Mouse (Mus musculus) adrenal gland, postnatal 36 days (tissue): ENCODE measurements around the gene Fam83b. TPM values are rescaled to one million over a fixed set of nuclear protein-coding genes. Genes with fewer than 3 reads are reported as not detected.
A peak's percentile ranks its signal among the peaks of the same experiment; 100 is the strongest.

Experiments used
- DNase-seq, 2 experiments: peaks; one replicate each; pipeline ENCODE4 v3.0.0; 2021; ENCODE audit warnings: mixed read lengths in 1 of 2
- long read RNA-seq, 2 experiments: library from polyadenylated mRNA; stranded (forward); transcript quantifications; one replicate each; pipeline ENCODE4 v2.0.0; 2021; ENCODE audit warnings: borderline sequencing depth in 2 of 2
- total RNA-seq, 2 experiments: library from RNA; stranded (reverse); gene quantifications; 2 replicates each; pipeline ENCODE4 v1.2.3; 2021

The Fam83b gene
- under 1 TPM; 0.46 to 0.50 TPM for total RNA-seq
- long read RNA-seq, experiment 1 = 0 reads
- long read RNA-seq, experiment 2 = 0 reads

- peak; percentile 32 to 56 for DNase-seq
Measured at GRCm38 (mm10) chr9:76566515-76567280, at the start of gene Fam83b. Fam83b (minus strand) TSS chr9:76567116.

GRCm38 (mm10) chr9:76614165-76614564 is 47.2 kb upstream of the Fam83b start:
- peak in 1 of 2 experiments; percentile 3 for DNase-seq

GRCm38 (mm10) chr9:76603744-76604143 is 36.8 kb upstream of the Fam83b start:
- no peak for DNase-seq

GRCm38 (mm10) chr9:76602874-76603273 is 36.0 kb upstream of the Fam83b start:
- DNase-seq = no peak

GRCm38 (mm10) chr9:76597395-76597794 is 30.5 kb upstream of the Fam83b start:
- DNase-seq = no peak

GRCm38 (mm10) chr9:76593841-76594240 is 26.9 kb upstream of the Fam83b start:
- DNase-seq = no peak

GRCm38 (mm10) chr9:76583943-76584342 is 17.0 kb upstream of the Fam83b start:
- DNase-seq = no peak

GRCm38 (mm10) chr9:76581966-76582365 is 15.1 kb upstream of the Fam83b start:
- no peak for DNase-seq

GRCm38 (mm10) chr9:76567281-76567655 is 352 bp upstream of the Fam83b start:
- no peak for DNase-seq

GRCm38 (mm10) chr9:76565656-76566055 is 1.3 kb downstream of the Fam83b start:
- no peak for DNase-seq

GRCm38 (mm10) chr9:76564071-76564470 is 2.8 kb downstream of the Fam83b start:
- DNase-seq = no peak

GRCm38 (mm10) chr9:76562794-76563193 is 4.1 kb downstream of the Fam83b start:
- DNase-seq = no peak

- no peak for DNase-seq
Measured at GRCm38 (mm10) chr9:76559240-76559639, 7.7 kb downstream of the Fam83b start.

- DNase-seq = no peak
Measured at GRCm38 (mm10) chr9:76553758-76554157, 13.2 kb downstream of the Fam83b start.

- DNase-seq = no peak
Measured at GRCm38 (mm10) chr9:76553115-76553514, 13.8 kb downstream of the Fam83b start.

GRCm38 (mm10) chr9:76546714-76547113 is 20.2 kb downstream of the Fam83b start:
- DNase-seq = no peak

GRCm38 (mm10) chr9:76540684-76541083 is 26.2 kb downstream of the Fam83b start:
- peak in 1 of 2 experiments; percentile 5 for DNase-seq

GRCm38 (mm10) chr9:76539953-76540621 is 26.8 kb downstream of the Fam83b start:
- DNase-seq = no peak

GRCm38 (mm10) chr9:76539271-76539670 is 27.6 kb downstream of the Fam83b start:
- DNase-seq = no peak

- no peak for DNase-seq
Measured at GRCm38 (mm10) chr9:76536032-76536431, 30.9 kb downstream of the Fam83b start.

GRCm38 (mm10) chr9:76532403-76532802 is 34.5 kb downstream of the Fam83b start:
- no peak for DNase-seq

GRCm38 (mm10) chr9:76531368-76531767 is 35.5 kb downstream of the Fam83b start:
- no peak for DNase-seq

- DNase-seq = no peak
Measured at GRCm38 (mm10) chr9:76525592-76525991, 41.3 kb downstream of the Fam83b start.

GRCm38 (mm10) chr9:76523075-76523474 is 43.8 kb downstream of the Fam83b start:
- no peak for DNase-seq
